Mouse (Mus musculus) left cerebral cortex, postnatal 4 days (tissue): ENCODE results near the gene Gm42715. TPM values are rescaled to one million over a fixed set of nuclear protein-coding genes. Genes with fewer than 3 reads are reported as not detected.

ENCODE experiments used
- DNase-seq: peaks from one replicate; pipeline ENCODE4 v3.0.0-alpha.2; 2022
- intact Hi-C: fragments of 180-260 bp; cut with DNase I; formaldehyde crosslinking; loops from one replicate; pipeline ENCODE4 v1.15.1; 2025
- microRNA-seq: library from miRNA; unstranded; fragments of <30 nt; microRNA quantifications from one replicate; pipeline ENCODE4 v1.2.0, GENCODE M21; 2022
- total RNA-seq, 2 experiments: library from RNA; stranded (reverse); gene quantifications; 2 replicates each; pipeline ENCODE4 v1.2.3; 2021

Gm42715 gene
- total RNA-seq, 2 experiments from 2014 or later = 14.5 to 14.6 TPM

GRCm38 (mm10) chr7:127614891-127615843 is 95.8 kb downstream of the Gm42715 start, which contains the start of gene Zfp629:
Zfp629 (minus strand) TSS chr7:127615797.
- intact Hi-C loops = no loop called here
- DNase-seq = peak; percentile 87

GRCm38 (mm10) chr7:127616336-127616735 is 97.0 kb downstream of the Gm42715 start:
- intact Hi-C loops = no loop called here
- no peak for DNase-seq

Small RNA genes lying within 50 kb of the gene (microRNA-seq; reads per million reads assigned to microRNA genes)
- gene Gm47278 (not detected), gene Mir7060 (not detected)

Other genes starting within 250 kb of the Gm42715 start
- gene Sephs2, start 245.5 kb upstream of the Gm42715 start, total RNA-seq = 10 to 100 TPM; 42.6 to 42.9 TPM
- gene Itgal, start 223.3 kb upstream of the Gm42715 start, total RNA-seq = 1 to 10 TPM; 1.2 to 1.6 TPM
- 10 to 100 TPM; 20.3 to 22.0 TPM for gene Zfp768, start 174.0 kb upstream of the Gm42715 start, total RNA-seq
- gene Zfp747, start 143.5 kb upstream of the Gm42715 start, total RNA-seq = 1 to 10 TPM; 7.9 to 8.9 TPM
- gene 9130019O22Rik, start 132.4 kb upstream of the Gm42715 start, total RNA-seq = 1 to 10 TPM; 2.8 to 3.0 TPM
- 1 to 10 TPM; 4.6 to 7.6 TPM for gene E430018J23Rik, start 126.0 kb upstream of the Gm42715 start, total RNA-seq
- gene Zfp764, start 112.8 kb upstream of the Gm42715 start, total RNA-seq = 1 to 10 TPM; 4.3 to 4.4 TPM
- 10 to 100 TPM; 11.3 to 12.6 TPM for gene Zfp688, start 97.5 kb upstream of the Gm42715 start, total RNA-seq
- gene Zfp689, start 70.4 kb upstream of the Gm42715 start, total RNA-seq = 1 to 10 TPM; 9.5 to 9.7 TPM
- gene Prr14, start 60.0 kb upstream of the Gm42715 start, total RNA-seq = 10 to 100 TPM; 35.4 to 35.6 TPM
- 10 to 100 TPM; 70.8 to 71.2 TPM for gene Fbrs, start 40.4 kb upstream of the Gm42715 start, total RNA-seq
- 100 to 1,000 TPM; 113 to 128 TPM for gene Srcap, start 7.6 kb upstream of the Gm42715 start, total RNA-seq
- 1 to 10 TPM; 6.9 to 9.3 TPM for gene Tmem265, start 41.8 kb downstream of the Gm42715 start, total RNA-seq
- gene Phkg2, start 53.8 kb downstream of the Gm42715 start, total RNA-seq = 10 to 100 TPM; 69.5 to 70.1 TPM
- 1 to 10 TPM; 7.0 to 7.8 TPM for gene Ccdc189, start 69.0 kb downstream of the Gm42715 start, total RNA-seq
- gene Rnf40, start 69.2 kb downstream of the Gm42715 start, total RNA-seq = 10 to 100 TPM; 75.1 to 82.6 TPM
- 10 to 100 TPM; 31.5 to 33.4 TPM for gene Zfp629, start 96.2 kb downstream of the Gm42715 start, total RNA-seq
- 10 to 100 TPM; 87.2 to 94.3 TPM for gene Bcl7c, start 189.3 kb downstream of the Gm42715 start, total RNA-seq
- gene Ctf1, start 193.2 kb downstream of the Gm42715 start, total RNA-seq = 1 to 10 TPM; 5.3 to 6.5 TPM
- not detected for gene Ctf2, start 212.6 kb downstream of the Gm42715 start, total RNA-seq
- gene Fbxl19, start 225.0 kb downstream of the Gm42715 start, total RNA-seq = 100 to 1,000 TPM; 143 to 148 TPM